Mouse (Mus musculus) limb, embryonic 11.5 days (tissue): ENCODE measurements around the gene Rap1a. TPM values are rescaled to one million over a fixed set of nuclear protein-coding genes. Genes with fewer than 3 reads are reported as not detected.
"Not testable (repeated sequence)": the region's sequence is repeated elsewhere in the genome, so short reads cannot be mapped to it uniquely, and the experiment has no call there.

Experiments
- ATAC-seq: fragments of 200-750 bp; cut with Nextera tagmentation; 2 replicates; pipeline ENCODE4 v1.8.0; 2017; ENCODE audit warnings: low read depth; ENCODE audit not compliant: insufficient number of reproducible peaks, low FRiP score, low TSS enrichment
- DNase-seq: peaks from one replicate; pipeline ENCODE4 v3.0.0-alpha.2; 2015; ENCODE audit warnings: low spot score
- H3K27ac ChIP-seq: fragments of 300-500 bp; sonication (generic); replicated peaks from 2 replicates; pipeline ENCODE4 v1.5.1; 2014; ENCODE audit warnings: low read depth, mild to moderate bottlenecking, low read length
- H3K27me3 ChIP-seq: fragments of 300-500 bp; sonication (generic); 2 replicates; pipeline ENCODE4 v1.6.1; 2014; ENCODE audit warnings: mild to moderate bottlenecking, low read length, mixed read lengths; ENCODE audit not compliant: control insufficient read depth, insufficient read depth
- H3K36me3 ChIP-seq: fragments of 300-500 bp; sonication (generic); 2 replicates; pipeline ENCODE4 v1.6.1; 2014; ENCODE audit warnings: mild to moderate bottlenecking, low read length, moderate library complexity, mixed read lengths; ENCODE audit not compliant: control insufficient read depth, insufficient read depth
- H3K4me1 ChIP-seq: fragments of 300-500 bp; sonication (generic); 2 replicates; pipeline ENCODE4 v1.6.1; 2014; ENCODE audit warnings: low read length, mixed read lengths; ENCODE audit not compliant: control insufficient read depth, insufficient read depth
- H3K4me2 ChIP-seq: fragments of 300-500 bp; sonication (generic); 2 replicates; pipeline ENCODE4 v1.6.1; 2014; ENCODE audit warnings: low read depth, mild to moderate bottlenecking, moderate library complexity; ENCODE audit not compliant: severe bottlenecking
- H3K4me3 ChIP-seq: fragments of 300-500 bp; sonication (generic); 2 replicates; pipeline ENCODE4 v1.5.1; 2014; ENCODE audit warnings: low read depth, low read length
- H3K9ac ChIP-seq: fragments of 300-500 bp; sonication (generic); 2 replicates; pipeline ENCODE4 v1.6.1; 2014; ENCODE audit warnings: mild to moderate bottlenecking, low read length
- H3K9me3 ChIP-seq: fragments of 300-500 bp; sonication (generic); 2 replicates; pipeline ENCODE4 v1.6.1; 2016; ENCODE audit warnings: low read length; ENCODE audit not compliant: control insufficient read depth
- WGBS: fragments of 180-500 bp; shearing (Covaris S2); extraction: QIAGEN DNeasy Blood & Tissue Kit; methylation state at CpG from one replicate; pipeline ENCODE4 v1.1.7; 2014; 5-methylcytosine and 5-hydroxymethylcytosine counted together
- polyA plus RNA-seq: library from polyadenylated mRNA; unstranded; fragments of >200 nt; fragmentation: Nextera tagmentation; extraction: Ambion mirVana; gene quantifications from 2 replicates; pipeline ENCODE4 v1.2.1, GENCODE M21; 2014

Gene Rap1a
- polyA plus RNA-seq, 1 experiment from 2014 or later, result 78.5 TPM

DNA sequence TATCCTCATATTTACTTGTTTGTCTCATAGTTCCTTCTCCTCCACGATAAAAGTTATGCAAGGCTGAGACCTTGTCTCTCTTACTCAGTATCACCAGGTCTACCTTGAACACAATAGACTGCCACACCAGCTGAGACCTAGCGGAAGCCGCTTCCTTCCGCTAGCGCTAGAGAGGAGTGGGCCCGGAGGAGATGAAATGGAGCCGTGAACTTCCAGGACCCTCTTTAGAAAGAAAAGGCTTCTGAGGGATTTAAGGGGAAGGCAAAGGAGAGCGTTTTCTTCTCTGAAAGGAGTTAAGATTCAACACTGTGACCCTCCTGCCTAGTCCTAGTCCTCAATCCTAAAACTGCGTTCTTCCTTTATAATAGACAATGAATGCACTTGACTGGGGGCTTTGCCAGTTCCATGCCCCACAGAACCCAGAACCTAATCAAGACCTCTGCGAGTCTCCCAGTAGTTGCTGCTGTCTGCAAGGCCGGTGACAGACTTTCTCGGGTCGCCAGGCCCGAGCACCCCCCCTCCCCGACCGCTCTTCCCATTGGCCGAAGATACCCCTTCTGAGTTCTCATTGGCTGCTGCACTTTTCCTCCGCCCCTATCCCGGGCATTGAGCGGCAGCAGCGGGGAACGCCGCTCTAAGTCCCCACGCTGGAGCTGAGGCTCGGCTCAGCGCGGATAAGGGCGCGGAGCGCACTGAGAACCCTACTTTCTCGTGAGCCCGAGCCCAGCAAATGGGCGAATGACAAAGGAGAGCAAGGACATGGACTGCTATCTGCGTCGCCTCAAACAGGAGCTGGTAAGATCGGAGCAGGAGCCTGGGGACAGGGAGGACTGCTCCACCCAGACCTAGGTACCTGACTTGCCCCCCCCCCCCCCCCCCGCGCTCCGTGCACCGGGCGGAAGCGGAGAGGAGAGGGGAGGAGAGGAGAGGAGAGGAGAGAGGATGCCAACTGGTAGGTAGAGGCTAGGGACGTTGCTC, 96.8 kb downstream of the Rap1a start, which contains the start of gene Inka2:
Gene Inka2, plus strand, starts transcription at position 569 of the 978 bp plus-strand sequence.
- Histone ChIP-seq H3K27me3 (peaks cover 23% of the 10 kb centered on the region), H3K9ac (peak within 1 kb of the TSS; percentile 67), H3K36me3 (no peaks in the 10 kb centered on the region), H3K9me3 (no peaks in the 10 kb centered on the region), H3K4me1 (0 out of 2 replicates have a peak, but pooled peaks cover 6% of the 10 kb centered on the region), H3K27ac (no peak within 1 kb of the TSS), H3K4me3 (peak within 1 kb of the TSS; percentile 49), H3K4me2 (peak within 1 kb of the TSS; percentile 100)
- ATAC-seq (peak; percentile 95), DNase-seq (peak; percentile 83)
- 4% methylated on average over 38 of the region's 43 CpGs for WGBS

DNA sequence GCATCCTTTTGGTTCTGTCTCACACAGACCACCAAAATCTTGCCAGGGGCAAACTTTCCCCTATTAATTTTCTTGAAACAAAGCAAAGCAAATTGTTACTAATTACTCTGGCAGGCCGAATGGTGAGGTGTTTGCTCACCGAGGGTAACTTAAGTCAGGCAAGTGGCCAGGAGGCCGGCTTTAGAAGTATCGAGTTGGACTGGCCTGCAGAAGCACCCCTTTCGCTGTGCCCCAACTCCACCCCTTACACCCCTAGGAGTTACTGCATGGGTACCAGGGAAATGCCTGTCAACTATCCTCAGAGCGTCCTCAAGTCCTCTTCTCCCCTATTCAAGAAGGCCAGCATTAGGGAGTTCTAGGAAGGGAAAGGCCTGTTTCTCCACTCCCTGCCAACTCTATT, 97.6 kb downstream of the Rap1a start:
- Histone ChIP-seq H3K4me2 (no peak overlapping the region), H3K4me1 (0 out of 2 replicates have a peak, but pooled peaks cover 6% of the 10 kb centered on the region), H3K4me3 (no peak overlapping the region), H3K36me3 (no peaks in the 10 kb centered on the region), H3K9me3 (no peaks in the 10 kb centered on the region), H3K9ac (no peak overlapping the region), H3K27me3 (peaks cover 23% of the 10 kb centered on the region), H3K27ac (no peak overlapping the region)
- ATAC-seq, result no peak
- WGBS, result 26% methylated on average over 6 of the region's 6 CpGs
- DNase-seq, result no peak

DNA sequence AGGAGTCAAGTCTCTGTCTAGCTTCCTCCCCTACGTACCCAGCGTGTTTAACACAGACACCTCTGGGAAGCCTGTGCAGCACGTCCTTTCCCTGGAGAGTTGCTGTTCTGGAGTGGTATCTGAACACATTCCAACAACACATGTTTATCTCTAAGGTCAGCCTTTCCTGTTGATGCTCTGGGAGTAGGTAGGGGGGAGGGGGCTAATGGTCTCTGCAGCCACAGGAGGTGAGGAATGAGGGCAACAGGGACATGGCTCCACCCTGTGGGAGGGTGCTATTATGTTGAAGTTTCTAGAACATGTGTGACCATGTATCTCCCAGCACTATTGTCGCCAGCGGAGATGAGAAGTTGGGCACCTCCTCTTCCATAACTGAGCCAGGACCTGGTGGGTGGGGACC, 99.7 kb downstream of the Rap1a start:
- Histone ChIP-seq H3K4me1 (0 out of 2 replicates have a peak, but pooled peaks cover 6% of the 10 kb centered on the region), H3K27ac (no peak overlapping the region), H3K4me2 (no peak overlapping the region), H3K36me3 (no peaks in the 10 kb centered on the region), H3K27me3 (peaks cover 17% of the 10 kb centered on the region), H3K9ac (no peak overlapping the region), H3K4me3 (no peak overlapping the region), H3K9me3 (no peaks in the 10 kb centered on the region)
- 58% methylated on average over 5 of the region's 5 CpGs for WGBS
- DNase-seq (no peak), ATAC-seq (no peak)

DNA sequence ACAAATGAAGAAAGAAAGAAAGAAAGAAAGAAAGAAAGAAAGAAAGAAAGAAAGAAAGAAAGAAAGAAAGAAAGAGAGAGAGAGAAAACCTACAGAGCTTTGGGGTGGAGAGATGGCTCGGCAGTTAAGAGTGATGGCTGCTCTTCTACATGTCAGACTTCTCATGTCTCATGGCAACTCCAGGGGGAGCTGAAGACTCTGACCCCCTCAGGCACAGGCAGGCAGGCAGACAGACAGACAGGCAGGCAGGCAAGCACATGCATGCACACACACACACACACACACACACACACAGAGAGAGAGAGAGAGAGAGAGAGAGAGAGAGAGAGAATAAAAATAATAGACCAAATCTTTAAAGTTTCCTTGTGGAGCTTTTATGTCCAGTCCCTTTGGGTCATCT, 100.3 kb downstream of the Rap1a start:
- H3K4me1 ChIP-seq, DNase-seq: not testable (repeated sequence)
- H3K27me3 ChIP-seq, result peaks cover 12% of the 10 kb centered on the region

GRCm38 (mm10) chr3:105699241-105699933, 101.7 kb downstream of the Rap1a start:
- H3K36me3 ChIP-seq, result no peaks in the 10 kb centered on the region
- no peak overlapping the region for H3K4me3 ChIP-seq
- H3K9ac ChIP-seq, result no peak overlapping the region
- no peaks in the 10 kb centered on the region for H3K9me3 ChIP-seq
- H3K27ac ChIP-seq, result no peak overlapping the region
- 41% methylated on average over 3 of the region's 3 CpGs for WGBS
- no peaks in the 10 kb centered on the region for H3K4me1 ChIP-seq
- no peak for DNase-seq
- peaks cover 7% of the 10 kb centered on the region; the same call in 1 of the 2 replicates for H3K27me3 ChIP-seq
- no peak overlapping the region for H3K4me2 ChIP-seq
- ATAC-seq, result no peak

More for the DNA sequence above, 100.3 kb downstream of the Rap1a start:
- H3K9ac ChIP-seq, H3K36me3 ChIP-seq, H3K27ac ChIP-seq, H3K4me2 ChIP-seq, H3K9me3 ChIP-seq, H3K4me3 ChIP-seq, ATAC-seq: not testable (repeated sequence)
- WGBS, result 57% methylated on average over 1 of the region's 1 CpGs

DNA sequence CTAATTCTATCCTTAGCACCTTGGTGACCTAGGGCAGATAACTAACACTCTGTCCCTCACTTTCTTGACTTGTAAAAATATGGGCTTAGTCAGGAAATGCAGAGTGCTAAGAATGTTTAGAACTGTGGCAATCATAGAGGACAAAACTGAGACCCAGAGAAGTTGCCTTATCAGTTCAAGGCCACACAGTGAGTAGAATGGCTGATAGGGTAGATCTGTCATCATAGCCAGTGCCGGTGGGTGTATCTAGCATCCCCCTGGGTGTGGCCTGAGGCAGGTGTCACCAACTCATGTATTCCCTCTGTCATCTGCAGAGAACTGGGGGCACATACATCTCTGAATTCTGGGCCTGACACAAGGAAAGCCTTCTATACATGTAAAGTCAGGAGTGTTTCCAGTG, 102.8 kb downstream of the Rap1a start:
- no peak for DNase-seq
- H3K4me1 ChIP-seq, result no peaks in the 10 kb centered on the region
- no peak overlapping the region for H3K4me2 ChIP-seq
- H3K27me3 ChIP-seq, result peaks cover 8% of the 10 kb centered on the region; the same call in 1 of the 2 replicates
- no peak overlapping the region for H3K27ac ChIP-seq
- no peak overlapping the region for H3K4me3 ChIP-seq
- WGBS, result 86% methylated on average over 1 of the region's 1 CpGs
- no peak overlapping the region for H3K9ac ChIP-seq
- no peaks in the 10 kb centered on the region for H3K9me3 ChIP-seq
- ATAC-seq, result no peak
- no peaks in the 10 kb centered on the region for H3K36me3 ChIP-seq

DNA sequence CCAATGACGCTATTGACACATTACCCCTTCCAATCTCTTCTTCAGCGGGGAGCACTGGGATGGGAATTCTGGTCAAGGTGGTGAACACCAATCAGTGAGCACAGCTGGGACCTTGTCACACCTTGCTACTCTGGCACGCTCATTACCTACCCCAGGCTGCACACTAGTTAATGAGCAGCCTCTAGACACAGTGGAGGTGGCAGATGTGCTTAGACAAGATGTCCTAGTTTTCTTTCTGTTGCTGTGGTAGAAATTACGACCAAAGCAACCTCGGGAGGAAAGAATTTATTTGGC, 104.0 kb downstream of the Rap1a start:
- Histone ChIP-seq H3K27ac (no peak overlapping the region), H3K36me3 (no peaks in the 10 kb centered on the region), H3K9me3 (no peaks in the 10 kb centered on the region), H3K4me2 (no peak overlapping the region), H3K4me1 (no peaks in the 10 kb centered on the region), H3K4me3 (no peak overlapping the region), H3K9ac (no peak overlapping the region), H3K27me3 (peaks cover 8% of the 10 kb centered on the region; the same call in 1 of the 2 replicates)
- DNase-seq (no peak), ATAC-seq (no peak)
- 71% methylated on average over 5 of the region's 5 CpGs for WGBS

- Histone ChIP-seq H3K4me2 (no peak overlapping the region), H3K36me3 (no peaks in the 10 kb centered on the region), H3K27me3 (peaks cover 8% of the 10 kb centered on the region; the same call in 1 of the 2 replicates), H3K27ac (no peak overlapping the region), H3K9me3 (no peaks in the 10 kb centered on the region), H3K4me1 (no peaks in the 10 kb centered on the region), H3K9ac (no peak overlapping the region), H3K4me3 (no peak overlapping the region)
- 69% methylated on average over 17 of the region's 17 CpGs for WGBS
- ATAC-seq, result no peak
- DNase-seq, result no peak
These were observed 104.6 kb downstream of the Rap1a start for GRCm38 (mm10) chr3:105696387-105697147.
